Mouse (Mus musculus) erythroblast, adult 5-6 weeks (primary cell): ENCODE results near the gene Heatr9. TPM values are rescaled to one million over a fixed set of nuclear protein-coding genes. Genes with fewer than 3 reads are reported as not detected.
A peak's percentile ranks its signal among the peaks of the same experiment; 100 is the strongest.

Experiments
- ATAC-seq: replicated peaks from 2 replicates; pipeline ENCODE4 v1.8.0; 2016; ENCODE audit warnings: moderate number of reproducible peaks, mild to moderate bottlenecking, moderate TSS enrichment, inconsistent platforms; ENCODE audit not compliant: poor library complexity, low FRiP score, severe bottlenecking
- total RNA-seq, 2 experiments: library from RNA; stranded (forward) in 1 of 2; stranded (reverse) in 1 of 2; fragments of 150-400 nt in 1 of 2; fragments of 200-764, 138-1000 nt in 1 of 2; gene quantifications; 2 replicates each; pipeline versions ENCODE4 v1.2.3 to v1.2.4; 2015 to 2017; ENCODE audit warnings: low replicate concordance in 2 of 2

Heatr9 gene
- total RNA-seq, 2 experiments from 2014 or later: not detected

DNA sequence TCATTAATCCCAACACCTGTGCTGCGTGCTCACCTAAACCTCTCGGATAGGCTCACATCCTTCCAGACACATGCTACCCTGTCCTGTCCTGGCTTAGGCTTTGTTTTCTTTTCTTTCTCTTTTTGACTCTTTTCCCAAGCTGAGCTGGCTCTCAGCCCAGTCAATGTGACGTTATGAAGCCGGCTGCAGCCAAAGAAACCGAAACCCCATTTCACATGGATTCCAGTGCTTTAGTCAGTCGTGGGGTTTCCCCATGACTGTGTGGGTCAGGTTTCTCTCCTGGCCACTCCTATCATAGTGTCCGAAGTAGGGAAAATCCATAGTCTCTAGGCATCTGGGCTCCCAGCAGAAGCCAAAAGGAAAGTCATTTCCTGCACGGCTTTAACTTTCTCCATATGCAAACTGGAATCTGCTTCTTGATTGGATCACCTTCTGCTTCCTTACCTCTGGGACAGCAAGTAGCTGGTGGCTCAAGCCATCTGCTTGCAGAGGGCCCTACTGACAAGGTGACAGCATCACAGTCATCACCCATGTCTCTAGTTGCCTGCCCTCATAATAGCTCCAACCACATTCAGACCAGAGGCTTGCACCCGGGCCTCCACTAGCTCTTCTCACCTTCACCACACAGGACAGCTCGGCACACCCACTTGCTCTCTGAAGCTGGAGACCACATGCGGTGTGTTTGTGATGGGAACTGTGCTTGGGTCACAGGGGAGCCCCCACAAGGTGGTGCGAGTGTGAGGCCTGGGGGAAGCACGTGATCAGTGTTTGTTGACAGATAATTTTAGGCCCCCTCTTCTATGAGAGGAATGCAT is 12.8 kb upstream of the Heatr9 start:
- no peak for ATAC-seq

DNA sequence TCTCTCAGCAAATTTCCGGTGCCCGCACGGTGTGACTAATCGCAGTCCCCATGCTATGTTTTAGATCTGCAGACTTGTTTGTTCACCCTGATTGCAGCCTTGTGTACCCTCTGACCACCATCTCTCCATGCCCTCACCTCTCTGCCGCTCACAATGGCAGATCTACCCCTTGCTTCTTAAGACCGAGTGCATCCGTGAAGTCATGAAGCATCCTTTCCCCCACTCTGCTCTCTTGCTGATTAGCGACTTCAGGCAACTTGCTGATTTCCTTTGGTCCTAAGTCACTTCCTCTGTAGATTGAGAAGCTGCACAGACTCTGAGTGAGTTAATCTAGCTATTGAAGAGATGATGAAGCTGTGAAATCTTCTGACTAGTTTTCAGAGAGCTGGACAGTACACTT is 12.2 kb upstream of the Heatr9 start:
- no peak for ATAC-seq

DNA sequence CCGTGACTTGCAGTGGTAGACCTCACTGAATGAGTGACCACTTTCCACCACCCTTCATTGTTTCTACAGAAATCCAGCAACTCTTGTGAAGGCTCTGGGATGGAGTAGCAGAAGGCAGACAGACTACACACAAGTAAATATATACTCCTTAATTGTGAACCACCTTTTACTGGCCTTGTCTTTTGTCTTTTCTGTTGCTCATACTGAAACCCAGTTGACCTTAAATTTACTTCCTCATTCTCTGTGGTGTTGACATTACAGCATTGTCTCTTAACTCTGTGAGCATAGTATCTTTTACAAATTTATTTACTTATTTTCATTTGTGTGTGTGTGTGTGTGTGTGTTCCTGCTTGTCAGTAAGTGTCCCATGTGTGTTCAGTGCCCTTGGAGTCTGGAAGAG is 11.2 kb upstream of the Heatr9 start:
- no peak for ATAC-seq

DNA sequence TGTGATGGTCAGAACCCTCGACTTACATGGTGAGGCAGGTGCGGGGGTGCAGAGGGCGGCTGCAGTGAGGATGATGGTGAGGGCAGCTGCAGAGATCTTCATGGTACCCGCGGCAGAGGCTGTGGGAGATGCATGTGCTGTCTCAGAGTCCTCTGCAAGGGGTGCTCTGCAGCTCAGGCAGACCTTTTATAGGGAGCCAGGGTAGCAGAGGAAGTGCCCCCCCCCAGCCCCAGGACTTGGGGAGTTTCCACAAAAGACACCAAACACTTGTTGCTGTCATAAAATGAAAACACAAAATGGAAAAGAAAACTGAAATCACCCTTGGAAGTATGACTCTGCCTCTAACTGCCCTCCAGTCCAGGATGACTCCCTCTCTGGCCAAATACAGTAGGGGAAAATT is 8.4 kb upstream of the Heatr9 start, which contains the start of gene Ccl5:
TSS of gene Ccl5 (minus strand) at position 159 of the 400 bp plus-strand sequence.
- no peak for ATAC-seq

DNA sequence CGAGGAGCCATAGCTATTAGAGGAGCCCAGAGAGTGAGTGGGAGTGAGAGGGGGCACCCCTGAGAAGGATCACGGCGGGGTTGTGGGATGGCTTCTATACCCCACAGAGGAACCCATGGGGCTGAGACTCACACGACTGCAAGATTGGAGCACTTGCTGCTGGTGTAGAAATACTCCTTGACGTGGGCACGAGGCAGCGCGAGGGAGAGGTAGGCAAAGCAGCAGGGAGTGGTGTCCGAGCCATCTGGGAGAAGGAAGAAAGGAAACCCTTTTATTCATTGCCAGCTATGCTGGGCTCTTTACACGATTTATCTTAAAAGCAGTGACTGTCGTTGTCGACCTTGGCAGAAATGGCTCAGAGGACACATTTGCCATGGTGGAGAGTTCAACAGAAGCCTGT is 7.0 kb upstream of the Heatr9 start:
- no peak for ATAC-seq

DNA sequence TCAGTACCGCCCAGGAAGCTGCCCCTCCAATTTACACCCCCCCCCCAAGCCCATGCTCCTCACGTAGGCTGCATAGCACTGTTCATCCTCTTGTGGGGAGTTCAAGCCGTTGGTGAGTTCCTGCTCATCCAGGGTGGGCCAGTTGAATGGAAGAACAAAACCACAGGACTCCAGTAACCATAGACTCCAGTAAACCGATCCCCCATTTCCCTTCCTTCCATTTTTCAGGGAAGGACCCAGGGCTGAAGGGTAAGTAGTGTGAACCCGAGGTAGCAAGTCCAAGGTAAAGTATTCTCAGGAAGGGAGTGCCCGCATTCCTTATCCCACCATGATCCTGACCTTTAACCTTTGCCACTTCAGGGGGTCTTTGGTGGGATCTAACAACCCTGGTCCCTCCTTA is 3.6 kb downstream of the Heatr9 start:
- ATAC-seq: no peak

DNA sequence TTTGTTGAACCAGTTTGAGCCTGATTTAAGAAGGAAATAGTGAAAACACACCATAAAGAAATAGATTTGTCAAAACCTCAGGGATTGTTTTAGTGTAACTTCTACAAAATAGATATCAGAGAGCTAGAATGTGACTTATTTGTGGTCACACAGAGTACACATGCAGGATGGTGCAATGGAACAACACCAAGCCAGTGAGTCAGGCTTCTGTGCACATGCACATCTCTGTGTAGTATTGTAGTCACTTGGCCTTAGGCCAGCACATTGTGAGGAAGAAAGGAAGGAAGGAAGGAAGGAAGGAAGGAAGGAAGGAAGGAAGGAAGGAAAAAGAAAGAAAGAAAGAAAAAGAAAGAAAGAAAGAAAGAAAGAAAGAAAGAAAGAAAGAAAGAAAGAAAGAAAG is 4.8 kb downstream of the Heatr9 start:
- no peak for ATAC-seq

DNA sequence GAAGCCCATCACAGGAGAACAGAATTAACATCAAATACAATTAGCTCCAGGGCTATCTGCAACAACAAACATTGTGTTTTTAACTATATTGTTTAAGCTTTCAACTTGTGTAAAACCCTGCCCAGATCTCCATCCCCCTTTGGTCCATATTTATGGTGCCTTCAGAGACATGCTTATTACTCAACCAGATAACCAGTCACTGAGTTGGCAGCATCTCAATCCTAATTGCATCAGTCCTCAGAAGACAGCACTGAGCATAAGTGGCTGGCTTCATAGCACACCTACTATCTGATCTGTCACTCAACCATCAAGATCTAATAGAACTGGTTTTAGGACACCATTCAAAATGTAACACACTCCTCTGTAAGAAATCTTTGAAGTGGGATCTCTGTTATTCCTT is 12.5 kb downstream of the Heatr9 start:
- ATAC-seq: no peak

DNA sequence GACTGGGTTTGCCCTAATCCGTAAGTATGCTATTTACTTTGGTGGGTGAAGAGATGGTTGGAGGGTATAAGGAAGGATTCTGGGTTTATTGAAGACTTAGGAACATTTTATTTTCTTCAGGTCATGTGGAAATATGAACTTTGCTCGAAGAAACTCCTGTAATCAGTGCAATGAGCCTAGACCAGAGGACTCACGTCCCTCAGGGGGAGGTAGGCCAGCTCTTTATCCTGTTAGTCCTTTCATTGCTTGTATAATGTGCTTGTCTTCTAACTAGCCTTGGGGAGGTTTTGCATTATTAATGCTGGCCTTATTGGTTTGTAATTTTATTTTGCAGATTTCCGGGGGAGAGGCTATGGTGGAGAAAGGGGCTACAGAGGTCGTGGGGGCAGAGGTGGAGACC is 17.7 kb downstream of the Heatr9 start:
- no peak for ATAC-seq

DNA sequence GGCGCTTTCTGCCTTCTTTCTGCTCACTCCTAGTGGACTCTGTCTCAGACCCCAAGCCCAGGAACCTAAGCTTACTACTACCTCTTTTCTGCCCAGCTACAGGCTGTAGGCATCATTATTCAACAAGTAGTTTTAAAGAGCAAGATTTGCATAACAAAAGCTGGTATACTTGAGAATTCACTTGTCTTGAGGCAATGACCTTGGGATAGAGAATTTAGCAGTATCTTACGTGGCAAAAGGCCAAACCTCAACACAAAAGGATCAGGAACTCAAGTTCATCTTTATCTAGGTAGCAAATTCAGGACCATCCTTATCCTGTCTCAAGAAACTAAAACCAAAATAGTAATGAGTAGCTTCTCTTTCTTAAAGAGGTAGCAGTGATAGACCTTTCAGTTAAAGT is 26.4 kb downstream of the Heatr9 start:
- ATAC-seq: no peak

DNA sequence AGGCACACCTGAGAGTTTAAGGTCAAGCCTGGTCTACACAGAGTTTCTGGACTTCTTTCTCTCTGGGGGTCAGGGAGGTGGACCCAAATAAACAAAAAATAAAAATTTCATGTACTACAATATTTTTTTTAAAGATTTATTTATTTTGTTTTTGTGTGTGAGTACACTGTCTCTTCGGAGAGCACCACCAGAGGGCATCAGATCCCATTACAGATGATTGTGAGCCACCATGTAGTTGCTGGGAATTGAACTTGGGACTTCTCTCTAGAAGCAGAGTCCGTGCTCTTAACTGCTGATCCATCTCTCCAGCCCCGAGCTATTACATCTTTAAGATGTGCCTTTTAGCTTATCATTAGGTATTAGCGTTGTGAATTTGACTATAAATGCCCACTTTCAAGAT is 30.5 kb downstream of the Heatr9 start:
- no peak for ATAC-seq

DNA sequence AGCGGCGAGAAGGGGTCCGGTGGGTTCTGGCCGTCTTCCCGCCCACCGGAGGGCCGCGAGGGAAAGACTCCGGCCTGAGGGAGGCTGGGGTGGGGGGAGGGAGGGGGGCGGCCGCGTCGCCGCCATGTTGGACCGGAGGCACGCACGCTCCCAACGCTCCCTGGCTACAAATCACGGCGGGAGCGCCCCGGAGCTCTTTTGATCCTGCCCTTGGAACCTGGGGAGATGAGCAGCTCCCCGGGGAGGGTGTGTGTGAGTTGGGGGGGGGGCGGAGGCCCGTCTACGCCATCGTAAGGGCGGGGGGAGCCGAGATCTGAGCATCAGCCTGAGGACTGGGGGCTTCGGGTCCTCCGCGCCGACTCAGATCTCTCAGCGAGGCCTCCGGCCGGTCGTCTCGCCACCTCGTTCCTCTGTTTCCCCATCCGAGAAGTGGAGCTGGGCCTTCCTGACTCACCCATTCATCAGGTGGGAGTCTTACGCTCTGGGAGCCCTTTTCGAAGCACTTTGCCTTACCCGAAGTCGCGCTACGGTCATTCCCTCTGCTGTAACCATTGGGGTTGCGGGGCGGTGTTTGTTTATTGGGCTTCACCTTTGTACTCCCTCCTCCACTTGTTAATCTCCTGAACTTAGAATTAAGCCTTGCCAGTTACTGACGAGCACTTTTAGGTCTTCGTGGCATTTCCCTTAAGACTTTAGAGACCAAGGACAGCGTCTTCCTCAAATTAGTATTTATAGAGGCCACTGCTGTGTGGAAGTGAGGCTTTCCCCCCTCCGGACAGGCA is 48.5 kb downstream of the Heatr9 start:
- ATAC-seq: peak; percentile 38

DNA sequence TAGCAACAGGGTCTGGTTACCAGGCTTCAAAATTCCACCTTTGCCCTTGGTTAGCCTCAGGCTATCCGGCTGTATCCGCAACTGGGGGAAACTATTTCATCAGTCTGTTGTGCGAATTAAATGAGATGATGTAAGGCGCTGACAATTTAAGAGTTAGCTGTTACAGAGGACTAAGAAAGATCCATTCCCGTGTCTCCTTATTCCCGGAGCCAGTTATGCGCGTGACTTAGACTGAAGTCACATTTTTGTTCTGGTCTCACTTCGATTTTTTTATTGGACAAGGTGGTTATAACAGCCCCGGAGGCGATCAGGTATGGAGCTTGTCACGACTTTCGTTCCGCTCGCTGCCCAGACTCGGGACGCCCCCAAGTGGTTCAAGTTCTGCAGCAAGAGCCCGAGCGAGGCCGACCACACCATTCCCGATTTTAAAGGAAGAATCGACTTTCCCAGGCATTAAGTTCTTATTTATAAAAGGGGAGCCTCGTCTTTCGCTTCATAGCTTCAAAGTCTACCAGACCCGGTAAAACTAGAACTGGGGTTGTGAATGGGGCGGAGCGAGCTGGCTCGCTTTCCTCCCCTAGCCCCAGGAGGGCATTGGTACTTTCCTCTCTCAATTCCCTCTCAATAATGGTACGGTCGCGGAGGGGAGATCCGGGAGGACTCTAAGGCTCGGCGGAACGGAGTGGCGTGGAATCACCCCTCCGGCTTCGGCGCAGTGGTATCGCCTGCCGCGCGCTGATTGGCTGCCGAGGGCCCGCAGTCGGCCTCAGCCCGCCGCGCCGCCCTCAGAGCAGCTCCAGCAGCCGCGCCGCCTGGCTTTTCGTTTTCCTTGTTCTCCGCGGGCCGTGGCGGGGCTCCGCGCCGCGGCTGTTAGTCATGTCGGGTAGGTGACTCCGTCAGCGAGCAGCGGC is 49.4 kb downstream of the Heatr9 start, which contains the start of gene Taf15:
TSS of gene Taf15 (plus strand) at position 763 of the 911 bp plus-strand sequence.
- ATAC-seq: peak; percentile 93

DNA sequence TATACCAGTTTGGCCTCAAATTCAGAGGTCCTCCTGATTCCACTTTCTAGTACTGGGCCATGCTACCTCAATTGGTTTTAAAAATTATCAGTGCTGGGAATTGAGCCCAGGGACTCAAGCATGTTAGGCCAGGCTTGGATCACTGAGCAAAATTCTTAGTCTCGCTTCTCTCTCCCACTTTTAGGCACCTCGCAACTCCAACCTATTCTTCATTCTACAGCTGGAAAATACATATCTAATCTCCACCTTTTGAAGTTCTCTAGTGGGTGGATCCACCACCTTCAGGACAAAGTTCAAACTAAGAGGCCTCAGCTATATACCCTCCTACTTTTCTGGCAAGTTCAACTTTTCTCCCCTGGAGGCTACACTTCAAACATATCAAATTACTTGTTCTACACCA is 50.2 kb downstream of the Heatr9 start:
- ATAC-seq: no peak

DNA sequence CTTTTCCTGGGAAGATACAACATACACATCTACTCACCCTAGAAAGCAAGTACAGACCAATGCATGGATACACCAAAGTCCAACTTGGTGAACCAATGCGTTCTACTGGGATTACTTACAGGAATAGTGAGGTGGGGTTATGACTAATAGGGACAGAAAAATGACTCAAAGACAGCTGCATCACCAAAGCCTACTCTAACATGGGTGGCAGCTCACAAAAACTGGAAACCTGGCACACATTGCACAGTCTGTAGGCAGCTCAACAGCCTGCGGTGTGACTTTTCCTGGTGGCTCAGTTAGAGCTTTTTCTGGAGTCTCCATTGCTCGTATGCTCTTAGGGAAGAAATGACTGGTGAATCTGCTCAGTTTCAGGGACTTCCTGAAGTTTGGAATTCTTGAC is 53.2 kb downstream of the Heatr9 start:
- no peak for ATAC-seq

DNA sequence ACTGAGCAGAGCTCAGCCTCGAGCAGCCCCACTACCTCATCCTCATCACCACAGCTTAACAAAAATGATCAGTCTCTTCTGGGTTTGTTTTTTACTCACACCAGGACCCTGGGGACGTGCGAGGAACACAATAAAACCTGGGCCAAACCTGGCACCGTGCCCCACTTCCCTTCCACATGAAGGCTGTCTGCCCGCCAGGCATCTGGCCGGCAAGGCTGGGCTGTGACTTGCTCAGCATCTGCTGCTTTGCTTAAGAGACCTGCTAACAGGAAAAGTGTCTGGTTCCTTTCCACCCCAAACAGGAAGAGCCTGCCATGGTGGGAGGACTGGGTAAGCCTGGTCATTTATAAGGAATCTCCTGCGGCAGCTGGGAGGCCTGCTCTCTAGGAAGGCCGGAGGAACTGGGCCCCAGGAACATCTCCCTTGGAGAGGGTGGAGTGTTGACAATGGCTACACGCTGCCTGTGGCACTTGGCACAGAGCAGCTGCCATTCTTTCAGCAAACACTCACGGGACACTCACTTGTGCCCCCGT is 54.8 kb downstream of the Heatr9 start:
- ATAC-seq: no peak

DNA sequence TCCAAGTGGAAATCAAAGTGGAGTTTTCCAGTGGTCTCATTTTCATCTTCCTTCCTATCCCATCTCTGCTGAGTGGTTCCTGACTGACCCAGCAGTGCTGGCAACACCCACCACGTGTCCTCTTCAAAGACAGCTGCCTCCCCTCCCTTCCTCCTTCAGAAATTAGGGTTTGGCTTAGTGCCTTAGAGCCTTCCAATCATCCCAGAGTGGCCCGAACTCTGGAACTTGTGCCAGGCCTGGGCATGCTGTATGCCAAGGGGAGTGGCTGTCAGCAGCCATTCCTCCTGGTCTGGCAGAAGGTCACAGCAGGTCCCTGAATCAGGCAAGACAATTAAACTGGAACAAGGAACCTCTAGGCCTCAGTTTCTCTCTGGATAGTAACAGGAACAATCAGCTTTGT is 56.0 kb downstream of the Heatr9 start:
- ATAC-seq: no peak

DNA sequence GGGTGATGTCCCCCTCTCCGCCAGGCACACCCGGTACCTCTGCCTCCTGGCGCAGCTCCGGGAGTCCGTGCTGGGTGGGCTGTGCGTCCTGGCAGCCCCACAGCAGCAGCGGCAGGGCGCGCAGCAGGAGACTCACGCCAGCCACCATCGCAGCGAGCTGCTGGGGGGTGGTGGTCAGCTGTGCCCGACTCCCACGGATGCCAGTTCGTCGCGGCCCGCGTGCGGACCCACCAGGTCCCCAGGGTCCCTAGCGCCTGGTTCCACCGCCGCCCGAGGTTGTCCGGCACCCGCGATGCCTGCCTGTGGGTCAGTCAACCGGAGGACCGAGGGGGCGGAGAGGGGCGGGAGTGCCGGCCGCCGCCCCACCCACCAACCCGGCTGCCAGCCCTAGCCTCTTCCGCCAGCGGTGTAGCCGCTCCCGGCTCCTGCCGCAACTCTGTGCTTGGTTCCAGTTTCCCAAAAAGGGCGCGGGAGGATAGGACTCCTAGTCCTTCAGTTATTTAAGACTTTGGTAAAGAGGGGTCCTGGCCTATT is 59.2 kb downstream of the Heatr9 start, which contains the start of gene Mmp28:
TSS of gene Mmp28 (minus strand) at position 361 of the 534 bp plus-strand sequence.
- no peak for ATAC-seq
